Mouse (Mus musculus): ENCODE measurements at regions not wholly inside any gene's neighbourhood (a gene's known extent, or its start where the extent isn't known, plus 50 kb on each side); places are given as distances from the start of the nearest gene placed in this dataset.

DNA sequence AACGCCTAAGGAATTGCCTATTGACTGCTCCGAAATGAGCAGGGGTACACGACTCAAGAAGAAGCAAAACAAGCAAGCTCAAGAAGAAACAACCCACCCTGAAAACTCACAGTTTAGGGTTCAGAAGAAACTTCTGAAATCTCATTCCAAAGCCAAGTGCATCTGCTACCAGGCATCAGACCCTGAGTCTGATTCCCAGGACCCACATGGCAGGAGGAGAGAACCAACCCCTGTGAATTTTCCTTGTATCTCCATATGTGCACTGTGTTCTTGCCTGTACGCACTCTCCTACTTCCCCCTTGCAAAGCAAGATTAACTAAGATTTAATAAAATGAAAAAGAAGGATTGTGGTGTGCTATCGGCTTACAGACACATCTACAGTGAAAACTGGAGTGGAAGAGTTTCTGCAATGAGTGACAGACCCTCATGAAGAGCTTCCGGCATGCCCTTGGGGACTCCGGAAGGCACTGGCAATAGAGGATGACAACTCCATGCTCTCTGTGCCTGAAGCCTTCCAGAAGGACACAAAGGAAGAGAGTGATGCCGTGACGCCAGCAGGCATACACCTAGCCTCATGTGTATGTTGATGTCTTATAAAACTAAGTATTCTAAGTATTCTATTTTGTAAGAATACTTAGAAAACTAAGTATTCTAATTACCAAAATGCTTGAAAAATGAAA lies 55.2 kb upstream of the 1110032F04Rik start:
- Histone ChIP-seq H3K27me3 (ENCODE audit: low read depth, poor library complexity, severe bottlenecking) (no peaks in the 10 kb centered on the region), H3K9me3 (replicated peaks) (no peaks in the 10 kb centered on the region), H3K4me3 (no peak overlapping the region), H3K27ac (no peak overlapping the region), H3K36me3 (no peaks in the 10 kb centered on the region), H3K4me1 (no peaks in the 10 kb centered on the region)
- no peak for DNase-seq (ENCODE audit: low spot score)
- 91% methylated on average over 9 of the region's 9 CpGs for WGBS

DNA sequence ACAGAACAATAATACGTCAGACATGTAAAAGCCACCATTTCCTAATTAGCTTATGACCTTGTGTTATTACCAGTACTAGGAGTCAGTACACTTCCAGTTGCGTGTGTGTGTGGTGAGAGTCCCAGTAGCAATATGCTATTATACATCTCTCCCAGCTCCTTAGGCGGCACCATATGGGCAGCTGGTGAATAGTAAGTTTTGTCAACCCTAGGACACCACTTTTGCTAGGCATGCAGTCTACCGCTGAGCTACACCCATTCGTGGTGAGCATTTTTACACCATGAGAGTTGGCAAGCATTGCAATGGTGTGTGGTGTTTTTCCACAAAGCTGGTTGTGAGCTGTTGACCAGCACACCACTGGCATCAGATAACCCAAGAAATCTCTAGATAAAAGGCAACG lies 53.8 kb upstream of the 1110032F04Rik start:
- Histone ChIP-seq H3K4me1 (no peaks in the 10 kb centered on the region), H3K36me3 (no peaks in the 10 kb centered on the region), H3K9me3 (replicated peaks) (no peaks in the 10 kb centered on the region), H3K27ac (no peak overlapping the region), H3K4me3 (no peak overlapping the region), H3K27me3 (ENCODE audit: low read depth, poor library complexity, severe bottlenecking) (no peaks in the 10 kb centered on the region)
- 93% methylated on average over 6 of the region's 6 CpGs for WGBS
- no peak for DNase-seq (ENCODE audit: low spot score)

DNA sequence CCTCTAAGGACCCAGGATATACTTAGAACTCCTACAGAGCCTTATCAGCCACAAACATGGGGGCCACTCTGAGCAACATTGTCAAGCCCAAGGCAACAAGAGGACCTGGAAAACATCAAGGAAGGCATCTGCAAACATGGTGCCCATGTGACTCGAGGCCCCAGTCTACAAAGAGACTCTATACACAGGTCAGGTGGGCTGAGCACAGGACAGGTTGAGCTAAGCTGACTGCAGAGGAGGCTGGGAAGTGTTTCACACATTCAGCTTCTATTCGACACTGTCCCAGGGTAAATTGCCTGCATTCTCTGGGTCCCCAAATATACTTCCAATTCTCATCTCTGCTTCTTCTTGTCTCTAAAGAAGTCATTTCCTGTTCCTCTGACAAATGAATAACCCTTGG lies 52.1 kb upstream of the 1110032F04Rik start:
- H3K27me3 ChIP-seq (ENCODE audit: low read depth, poor library complexity, severe bottlenecking): no peaks in the 10 kb centered on the region
- H3K4me3 ChIP-seq: no peak overlapping the region
- H3K27ac ChIP-seq: no peak overlapping the region
- 68% methylated on average over 2 of the region's 2 CpGs for WGBS
- DNase-seq (ENCODE audit: low spot score): no peak
- no peaks in the 10 kb centered on the region for H3K36me3 ChIP-seq
- no peaks in the 10 kb centered on the region for H3K9me3 ChIP-seq (replicated peaks)
- H3K4me1 ChIP-seq: peaks cover 4% of the 10 kb centered on the region; the same call in 1 of the 2 replicates

Measured in limb, embryonic 10.5 days (tissue).